Mouse (Mus musculus) heart, embryonic 14.5 days (tissue): ENCODE results near the gene Mcm7. TPM values are rescaled to one million over a fixed set of nuclear protein-coding genes. Genes with fewer than 3 reads are reported as not detected.

Experiments
- ATAC-seq: fragments of 200-750 bp; cut with Nextera tagmentation; 2 replicates; pipeline ENCODE4 v1.8.0; 2017; ENCODE audit warnings: low read depth, moderate TSS enrichment; ENCODE audit not compliant: insufficient number of reproducible peaks, insufficient read depth, low FRiP score
- H3K27ac ChIP-seq, 2 experiments: fragments of 200-500 bp in 1 of 2; fragments of 300-500 bp in 1 of 2; sonication (generic) in 1 of 2; replicated peaks in 1 of 2; 2 replicates each; pipeline ENCODE4 v1.5.1; 2012 to 2014; ENCODE audit warnings: low read depth in 2 of 2, low read length in 2 of 2, control low read depth in 1 of 2, mild to moderate bottlenecking in 1 of 2, mixed read lengths in 1 of 2; ENCODE audit not compliant: control insufficient read depth in 1 of 2, insufficient read depth in 1 of 2
- H3K27me3 ChIP-seq: fragments of 300-500 bp; sonication (generic); 2 replicates; pipeline ENCODE4 v1.6.1; 2014; ENCODE audit warnings: mild to moderate bottlenecking, low read length, control low read depth; ENCODE audit not compliant: control insufficient read depth, insufficient read depth
- H3K36me3 ChIP-seq: fragments of 300-500 bp; sonication (generic); 2 replicates; pipeline ENCODE4 v1.6.1; 2014; ENCODE audit warnings: mild to moderate bottlenecking, control low read depth, low read length, mixed read lengths; ENCODE audit not compliant: control insufficient read depth, insufficient read depth
- H3K4me1 ChIP-seq, 2 experiments: fragments of 200-500 bp in 1 of 2; fragments of 300-500 bp in 1 of 2; sonication (generic) in 1 of 2; 2 replicates each; pipeline ENCODE4 v1.6.1; 2012 to 2014; ENCODE audit warnings: low read length in 2 of 2, control low read depth in 1 of 2, mixed read lengths in 1 of 2; ENCODE audit not compliant: control insufficient read depth in 2 of 2, insufficient read depth in 2 of 2
- H3K4me2 ChIP-seq: fragments of 300-500 bp; sonication (generic); 2 replicates; pipeline ENCODE4 v1.6.1; 2014; ENCODE audit warnings: mild to moderate bottlenecking, low read length
- H3K4me3 ChIP-seq, 2 experiments: fragments of 200-500 bp in 1 of 2; fragments of 300-500 bp in 1 of 2; sonication (generic) in 1 of 2; 2 replicates each; pipeline ENCODE4 v1.5.1; 2012 to 2014; ENCODE audit warnings: low read length in 2 of 2, mild to moderate bottlenecking in 2 of 2, control low read depth in 1 of 2, low read depth in 1 of 2, moderate library complexity in 1 of 2; ENCODE audit not compliant: control insufficient read depth in 1 of 2, insufficient read depth in 1 of 2
- H3K9ac ChIP-seq: fragments of 300-500 bp; sonication (generic); 2 replicates; pipeline ENCODE4 v1.6.1; 2014; ENCODE audit warnings: mild to moderate bottlenecking, low read length
- H3K9me3 ChIP-seq: fragments of 300-500 bp; sonication (generic); 2 replicates; pipeline ENCODE4 v1.6.1; 2016; ENCODE audit warnings: low read length, control low read depth; ENCODE audit not compliant: control insufficient read depth
- WGBS: fragments of 180-500 bp; shearing (Covaris S2); extraction: QIAGEN DNeasy Blood & Tissue Kit; methylation state at CpG from one replicate; pipeline ENCODE4 v1.1.7; 2014; 5-methylcytosine and 5-hydroxymethylcytosine counted together
- microRNA counts: library from miRNA; unstranded; fragments of <30 nt; microRNA quantifications from one replicate; lab custom pipeline; 2016
- microRNA-seq: library from miRNA; unstranded; fragments of <30 nt; microRNA quantifications from one replicate; pipeline ENCODE4, GENCODE M21; 2016
- polyA plus RNA-seq: library from polyadenylated mRNA; unstranded; fragments of >200 nt; fragmentation: Nextera tagmentation; extraction: Ambion mirVana; gene quantifications from 2 replicates; pipeline ENCODE4 v1.2.1, GENCODE M21; 2014

Mcm7 gene
- polyA plus RNA-seq, 1 experiment from 2014 or later: 89.0 TPM

GRCm38 (mm10) chr5:138116255-138117198 lies 55.7 kb downstream of the Mcm7 start, which contains the start of gene Zscan21:
Gene Zscan21 (plus strand): TSS chr5:138116903.
- ATAC-seq: peak; percentile 91
- WGBS: 7% methylated on average over 38 of the region's 38 CpGs

More at GRCm38 (mm10) chr5:138116255-138117198, 55.7 kb downstream of the Mcm7 start, which contains the start of gene Zscan21:
- Histone ChIP-seq H3K27me3 (no peaks in the 10 kb centered on the region), H3K9ac (peak within 1 kb of the TSS; percentile 87), H3K4me2 (peak within 1 kb of the TSS; percentile 87), H3K4me3 (peak within 1 kb of the TSS; percentile 64 to 66), H3K4me1 (peaks cover 2 to 10% of the 10 kb centered on the region in 2 experiments; a peak in 3 of 4 replicates), H3K27ac (peak within 1 kb of the TSS; percentile 87 to 94), H3K9me3 (no peaks in the 10 kb centered on the region), H3K36me3 (peaks cover 12% of the 10 kb centered on the region; the same call in 1 of the 2 replicates)

MicroRNAs within 50 kb of the gene (microRNA counts, 519-probe panel; counts per million panel counts)
- microRNA mmu-miR-106b (lab: Ali Mortazavi, UCI) (6,516 counts per million, percentile 91 among the panel's probes with 10 or more counts), microRNA mmu-miR-25 (lab: Ali Mortazavi, UCI) (6,992 counts per million, percentile 93 among the panel's probes with 10 or more counts), microRNA mmu-miR-93 (lab: Ali Mortazavi, UCI) (6,297 counts per million, percentile 90 among the panel's probes with 10 or more counts)

Small RNAs within 50 kb of the gene (microRNA-seq; reads per million reads assigned to microRNA genes)
- gene Mir106b (3,860 reads per million, percentile 90 among the genes with 10 or more reads in this experiment), gene Mir25 (526 reads per million, percentile 74 among the genes with 10 or more reads in this experiment), gene Mir93 (5,507 reads per million, percentile 93 among the genes with 10 or more reads in this experiment)

Other genes starting within 250 kb of the Mcm7 start
- gene Gjc3, start 209.3 kb downstream of the Mcm7 start, polyA plus RNA-seq: 0.11 TPM in 1 of 2 replicates, not detected in the other
- gene Azgp1, start 190.9 kb downstream of the Mcm7 start, polyA plus RNA-seq: not detected in 2 replicates
- not detected in 2 replicates for gene Smok3a, start 151.2 kb downstream of the Mcm7 start, polyA plus RNA-seq
- not detected in 2 replicates for gene Smok3b, start 151.0 kb downstream of the Mcm7 start, polyA plus RNA-seq
- not detected in 2 replicates for gene Smok3c, start 119.2 kb downstream of the Mcm7 start, polyA plus RNA-seq
- gene Zkscan1, start 87.3 kb downstream of the Mcm7 start, polyA plus RNA-seq: 13.3 and 13.8 TPM in 2 replicates
- gene Zscan21, start 55.5 kb downstream of the Mcm7 start, polyA plus RNA-seq: 40.0 and 40.4 TPM in 2 replicates
- 10.3 and 10.4 TPM in 2 replicates for gene Zfp113, start 16.7 kb downstream of the Mcm7 start, polyA plus RNA-seq
- gene Cops6, start 11.4 kb downstream of the Mcm7 start, polyA plus RNA-seq: 242 and 254 TPM in 2 replicates
- gene Ap4m1, start 420 bp downstream of the Mcm7 start, polyA plus RNA-seq: 9.4 and 9.6 TPM in 2 replicates
- gene Taf6, start 15.0 kb upstream of the Mcm7 start, polyA plus RNA-seq: 65.2 and 66.0 TPM in 2 replicates
- gene Cnpy4, start 15.1 kb upstream of the Mcm7 start, polyA plus RNA-seq: 18.5 and 22.8 TPM in 2 replicates
- gene Mblac1, start 21.9 kb upstream of the Mcm7 start, polyA plus RNA-seq: 6.1 and 6.5 TPM in 2 replicates
- not detected in 2 replicates for gene Nxpe5, start 53.5 kb upstream of the Mcm7 start, polyA plus RNA-seq
- gene Lamtor4, start 83.1 kb upstream of the Mcm7 start, polyA plus RNA-seq: 80.5 and 93.6 TPM in 2 replicates
- 2.9 and 3.3 TPM in 2 replicates for gene BC037034, start 91.6 kb upstream of the Mcm7 start, polyA plus RNA-seq
- gene Gal3st4, start 100.4 kb upstream of the Mcm7 start, polyA plus RNA-seq: 0.57 and 0.75 TPM in 2 replicates
- 0.05 TPM in 1 of 2 replicates, not detected in the other for gene Gm43720, start 107.5 kb upstream of the Mcm7 start, polyA plus RNA-seq
- 1.3 and 1.5 TPM in 2 replicates for gene Gpc2, start 107.6 kb upstream of the Mcm7 start, polyA plus RNA-seq
- 2.0 and 2.1 TPM in 2 replicates for gene Stag3, start 107.8 kb upstream of the Mcm7 start, polyA plus RNA-seq
- 0.26 TPM in 1 of 2 replicates, not detected in the other for gene Pvrig, start 169.5 kb upstream of the Mcm7 start, polyA plus RNA-seq